Mouse (Mus musculus) CD4-positive, CD25-positive, alpha-beta regulatory T cell, adult 2 months (primary cell): ENCODE data around the gene Gm13695.
"Not testable (repeated sequence)": the region's sequence is repeated elsewhere in the genome, so short reads cannot be mapped to it uniquely, and the experiment has no call there.

Source experiments
- DNase-seq: peaks from one replicate; pipeline ENCODE4 v3.0.0-alpha.2; 2012; ENCODE audit warnings: low read depth, low spot score

Gm13695 gene

DNA sequence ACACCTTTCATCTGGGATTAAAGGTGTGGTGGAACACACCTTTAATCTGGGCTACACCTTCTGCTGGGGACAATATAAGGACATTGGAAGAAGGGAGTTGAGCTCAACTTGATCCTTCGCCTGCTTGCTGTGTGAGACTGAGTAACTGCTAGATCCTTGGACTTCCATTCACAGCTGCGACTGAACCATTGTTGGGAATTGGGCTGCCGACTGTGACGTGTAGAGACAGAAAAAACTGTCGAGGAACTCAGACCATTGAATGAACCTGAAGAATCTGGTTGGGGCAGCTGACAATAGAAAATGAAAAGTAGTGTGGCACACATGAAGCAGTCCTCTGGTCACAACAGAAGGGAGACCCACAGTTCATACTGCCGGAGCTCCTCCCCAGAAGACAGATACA lies at the start of gene Gm13695:
Gm13695 (plus strand) TSS at position 301 of the 400 bp plus-strand sequence.
- not testable (repeated sequence) for DNase-seq

DNA sequence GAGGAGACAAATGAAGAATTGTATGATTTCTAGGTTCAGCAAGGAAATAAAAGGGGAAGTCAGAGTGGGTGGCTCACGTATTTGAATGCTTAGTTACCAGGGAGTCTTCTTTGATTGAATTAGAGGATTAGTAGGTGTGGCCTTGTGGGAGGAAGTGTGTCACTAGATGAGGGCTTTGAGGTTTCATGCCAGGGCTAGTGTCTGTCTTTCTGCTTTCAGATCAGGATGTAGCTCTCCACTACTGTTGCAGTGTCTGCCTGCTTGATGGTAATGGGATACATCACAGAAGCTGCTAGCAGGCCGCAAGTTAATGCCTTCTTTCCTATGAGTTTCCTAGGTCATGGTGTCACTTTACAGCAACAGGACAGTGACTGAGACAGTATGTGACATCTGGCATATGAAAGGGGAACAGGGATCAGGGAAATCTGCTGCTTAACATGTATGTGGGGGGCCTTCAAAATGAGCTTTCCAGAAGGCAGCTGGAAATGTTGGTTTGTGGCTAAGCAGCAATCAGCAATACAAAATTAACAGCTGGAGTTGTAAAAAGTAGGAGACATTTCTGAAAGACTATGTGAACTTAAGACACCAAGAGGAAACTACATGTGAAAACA lies 37.5 kb upstream of the Gm13695 start:
- DNase-seq = peak; percentile 50

DNA sequence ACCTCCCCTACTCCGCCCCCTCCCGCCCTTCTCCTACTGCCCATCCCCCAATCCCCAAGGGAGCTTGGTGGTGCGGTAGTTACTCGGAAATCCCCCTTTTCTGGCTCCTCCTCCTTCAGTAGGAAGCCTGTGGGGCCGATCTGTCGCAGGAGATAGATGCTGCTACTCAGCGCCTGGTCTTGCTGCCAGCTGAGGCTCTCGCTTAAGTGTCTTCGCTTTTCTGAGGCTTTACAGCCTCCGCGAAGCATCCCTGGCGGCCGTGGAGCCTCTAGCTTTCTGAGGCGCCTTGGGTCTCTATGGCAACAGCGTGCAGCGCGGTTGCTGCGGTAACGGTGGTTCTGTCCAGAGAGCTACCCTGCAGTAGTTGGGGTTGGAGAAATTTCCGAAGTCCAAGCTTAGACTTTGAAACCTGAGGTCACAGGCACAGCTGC lies 26.2 kb upstream of the Gm13695 start, which contains the start of gene Zswim2:
Zswim2 (minus strand) TSS at position 298 of the 431 bp plus-strand sequence.
- DNase-seq = peak; percentile 45

DNA sequence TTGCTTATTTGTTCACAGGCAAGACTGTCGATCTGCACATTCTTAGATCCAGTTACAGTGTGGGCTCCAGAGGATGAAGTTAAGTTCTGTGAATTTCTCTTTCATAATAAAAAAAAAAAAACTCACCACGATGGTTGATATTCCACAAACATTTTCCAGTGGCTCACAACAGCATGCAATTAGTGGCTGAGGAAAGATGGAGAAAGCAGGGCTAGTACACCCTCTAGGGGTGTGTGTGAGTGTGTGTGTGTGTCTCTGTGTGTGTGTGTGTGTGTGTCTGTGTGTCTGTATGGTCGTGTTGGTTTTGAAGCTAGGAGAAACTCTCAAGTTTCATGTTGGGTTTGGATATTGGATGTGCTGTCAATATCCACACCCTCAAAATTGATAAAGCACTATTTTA lies 25.7 kb upstream of the Gm13695 start:
- no peak for DNase-seq

DNA sequence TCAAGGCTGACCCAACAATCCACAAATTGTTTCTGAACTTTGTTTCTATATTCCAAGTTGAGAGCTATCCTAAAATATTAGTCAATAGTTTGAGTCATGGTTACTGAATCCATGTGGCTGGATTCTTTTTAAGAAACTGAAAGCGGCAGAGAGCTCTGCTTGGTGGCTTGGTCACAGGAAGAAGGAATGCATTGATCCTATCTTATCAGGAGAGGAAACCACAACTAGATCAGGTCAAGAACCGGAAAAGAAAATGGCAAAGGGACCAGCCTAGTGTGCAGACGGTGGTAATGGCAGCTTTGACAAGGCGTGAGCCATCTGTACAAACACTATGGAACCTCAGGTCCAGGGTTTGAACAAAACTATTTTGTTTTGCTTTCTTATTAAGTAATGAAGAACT lies 25.3 kb upstream of the Gm13695 start:
- DNase-seq = no peak

DNA sequence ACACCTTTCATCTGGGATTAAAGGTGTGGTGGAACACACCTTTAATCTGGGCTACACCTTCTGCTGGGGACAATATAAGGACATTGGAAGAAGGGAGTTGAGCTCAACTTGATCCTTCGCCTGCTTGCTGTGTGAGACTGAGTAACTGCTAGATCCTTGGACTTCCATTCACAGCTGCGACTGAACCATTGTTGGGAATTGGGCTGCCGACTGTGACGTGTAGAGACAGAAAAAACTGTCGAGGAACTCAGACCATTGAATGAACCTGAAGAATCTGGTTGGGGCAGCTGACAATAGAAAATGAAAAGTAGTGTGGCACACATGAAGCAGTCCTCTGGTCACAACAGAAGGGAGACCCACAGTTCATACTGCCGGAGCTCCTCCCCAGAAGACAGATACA lies 11.7 kb upstream of the Gm13695 start, which contains the start of gene Gm13698:
Gm13698 (plus strand) TSS at position 301 of the 400 bp plus-strand sequence.
- DNase-seq = not testable (repeated sequence)

DNA sequence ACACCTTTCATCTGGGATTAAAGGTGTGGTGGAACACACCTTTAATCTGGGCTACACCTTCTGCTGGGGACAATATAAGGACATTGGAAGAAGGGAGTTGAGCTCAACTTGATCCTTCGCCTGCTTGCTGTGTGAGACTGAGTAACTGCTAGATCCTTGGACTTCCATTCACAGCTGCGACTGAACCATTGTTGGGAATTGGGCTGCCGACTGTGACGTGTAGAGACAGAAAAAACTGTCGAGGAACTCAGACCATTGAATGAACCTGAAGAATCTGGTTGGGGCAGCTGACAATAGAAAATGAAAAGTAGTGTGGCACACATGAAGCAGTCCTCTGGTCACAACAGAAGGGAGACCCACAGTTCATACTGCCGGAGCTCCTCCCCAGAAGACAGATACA lies 5.9 kb upstream of the Gm13695 start, which contains the start of gene Gm13693:
Gm13693 (plus strand) TSS at position 301 of the 400 bp plus-strand sequence.
- not testable (repeated sequence) for DNase-seq

DNA sequence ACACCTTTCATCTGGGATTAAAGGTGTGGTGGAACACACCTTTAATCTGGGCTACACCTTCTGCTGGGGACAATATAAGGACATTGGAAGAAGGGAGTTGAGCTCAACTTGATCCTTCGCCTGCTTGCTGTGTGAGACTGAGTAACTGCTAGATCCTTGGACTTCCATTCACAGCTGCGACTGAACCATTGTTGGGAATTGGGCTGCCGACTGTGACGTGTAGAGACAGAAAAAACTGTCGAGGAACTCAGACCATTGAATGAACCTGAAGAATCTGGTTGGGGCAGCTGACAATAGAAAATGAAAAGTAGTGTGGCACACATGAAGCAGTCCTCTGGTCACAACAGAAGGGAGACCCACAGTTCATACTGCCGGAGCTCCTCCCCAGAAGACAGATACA lies 5.7 kb downstream of the Gm13695 start, which contains the start of gene Gm13696:
Gm13696 (plus strand) TSS at position 301 of the 400 bp plus-strand sequence.
- not testable (repeated sequence) for DNase-seq

DNA sequence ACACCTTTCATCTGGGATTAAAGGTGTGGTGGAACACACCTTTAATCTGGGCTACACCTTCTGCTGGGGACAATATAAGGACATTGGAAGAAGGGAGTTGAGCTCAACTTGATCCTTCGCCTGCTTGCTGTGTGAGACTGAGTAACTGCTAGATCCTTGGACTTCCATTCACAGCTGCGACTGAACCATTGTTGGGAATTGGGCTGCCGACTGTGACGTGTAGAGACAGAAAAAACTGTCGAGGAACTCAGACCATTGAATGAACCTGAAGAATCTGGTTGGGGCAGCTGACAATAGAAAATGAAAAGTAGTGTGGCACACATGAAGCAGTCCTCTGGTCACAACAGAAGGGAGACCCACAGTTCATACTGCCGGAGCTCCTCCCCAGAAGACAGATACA lies 11.5 kb downstream of the Gm13695 start, which contains the start of gene Gm13694:
Gm13694 (plus strand) TSS at position 301 of the 400 bp plus-strand sequence.
- not testable (repeated sequence) for DNase-seq

DNA sequence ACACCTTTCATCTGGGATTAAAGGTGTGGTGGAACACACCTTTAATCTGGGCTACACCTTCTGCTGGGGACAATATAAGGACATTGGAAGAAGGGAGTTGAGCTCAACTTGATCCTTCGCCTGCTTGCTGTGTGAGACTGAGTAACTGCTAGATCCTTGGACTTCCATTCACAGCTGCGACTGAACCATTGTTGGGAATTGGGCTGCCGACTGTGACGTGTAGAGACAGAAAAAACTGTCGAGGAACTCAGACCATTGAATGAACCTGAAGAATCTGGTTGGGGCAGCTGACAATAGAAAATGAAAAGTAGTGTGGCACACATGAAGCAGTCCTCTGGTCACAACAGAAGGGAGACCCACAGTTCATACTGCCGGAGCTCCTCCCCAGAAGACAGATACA lies 17.3 kb downstream of the Gm13695 start, which contains the start of gene Gm13697:
Gm13697 (plus strand) TSS at position 301 of the 400 bp plus-strand sequence.
- not testable (repeated sequence) for DNase-seq

DNA sequence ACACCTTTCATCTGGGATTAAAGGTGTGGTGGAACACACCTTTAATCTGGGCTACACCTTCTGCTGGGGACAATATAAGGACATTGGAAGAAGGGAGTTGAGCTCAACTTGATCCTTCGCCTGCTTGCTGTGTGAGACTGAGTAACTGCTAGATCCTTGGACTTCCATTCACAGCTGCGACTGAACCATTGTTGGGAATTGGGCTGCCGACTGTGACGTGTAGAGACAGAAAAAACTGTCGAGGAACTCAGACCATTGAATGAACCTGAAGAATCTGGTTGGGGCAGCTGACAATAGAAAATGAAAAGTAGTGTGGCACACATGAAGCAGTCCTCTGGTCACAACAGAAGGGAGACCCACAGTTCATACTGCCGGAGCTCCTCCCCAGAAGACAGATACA lies 23.1 kb downstream of the Gm13695 start, which contains the start of gene Gm13691:
Gm13691 (plus strand) TSS at position 301 of the 400 bp plus-strand sequence.
- not testable (repeated sequence) for DNase-seq

DNA sequence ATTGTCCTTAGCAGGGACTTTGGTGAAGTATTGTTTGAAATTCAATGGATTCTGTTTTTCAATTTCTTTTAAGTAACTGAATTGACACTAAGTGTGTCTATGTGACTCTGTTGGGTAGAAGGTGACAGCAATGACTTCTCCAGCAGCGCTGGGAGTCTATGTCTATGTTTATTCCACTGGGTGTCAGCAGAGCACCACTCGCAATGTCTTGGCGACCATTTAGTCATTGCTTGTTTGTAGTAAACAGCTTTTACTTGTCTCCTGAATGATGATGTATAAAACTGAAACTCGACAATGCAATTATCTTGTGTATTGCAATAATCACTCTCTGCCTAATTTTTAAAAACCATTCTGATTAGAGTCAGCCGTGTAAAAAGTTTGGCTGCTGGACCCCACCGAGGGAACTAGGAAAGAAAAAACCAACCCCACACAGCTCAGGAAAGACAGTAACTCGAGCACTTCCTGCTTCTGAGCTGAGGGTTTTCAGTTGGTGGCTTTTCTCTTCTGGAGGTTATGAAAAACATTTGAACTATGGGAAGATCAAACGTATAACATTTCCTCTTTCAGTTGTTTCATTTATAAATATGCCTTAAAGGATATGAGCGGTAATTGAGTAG lies 26.6 kb downstream of the Gm13695 start:
- DNase-seq = peak; percentile 72

DNA sequence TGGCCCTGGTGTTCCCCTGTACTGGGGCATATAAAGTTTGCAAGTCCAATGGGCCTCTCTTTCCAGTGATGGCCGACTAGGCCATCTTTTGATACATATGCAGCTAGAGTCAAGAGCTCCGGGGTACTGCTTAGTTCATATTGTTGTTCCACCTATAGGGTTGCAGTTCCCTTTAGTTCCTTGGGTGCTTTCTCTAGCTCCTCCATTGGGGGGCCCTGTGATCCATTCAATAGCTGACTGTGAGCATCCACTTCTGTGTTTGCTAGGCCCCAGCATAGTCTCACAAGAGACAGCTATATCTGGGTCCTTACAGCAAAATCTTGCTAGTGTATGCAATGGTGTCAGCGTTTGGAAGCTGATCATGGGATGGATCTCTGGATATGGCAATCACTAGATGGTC lies 27.4 kb downstream of the Gm13695 start:
- DNase-seq = not testable (repeated sequence)

DNA sequence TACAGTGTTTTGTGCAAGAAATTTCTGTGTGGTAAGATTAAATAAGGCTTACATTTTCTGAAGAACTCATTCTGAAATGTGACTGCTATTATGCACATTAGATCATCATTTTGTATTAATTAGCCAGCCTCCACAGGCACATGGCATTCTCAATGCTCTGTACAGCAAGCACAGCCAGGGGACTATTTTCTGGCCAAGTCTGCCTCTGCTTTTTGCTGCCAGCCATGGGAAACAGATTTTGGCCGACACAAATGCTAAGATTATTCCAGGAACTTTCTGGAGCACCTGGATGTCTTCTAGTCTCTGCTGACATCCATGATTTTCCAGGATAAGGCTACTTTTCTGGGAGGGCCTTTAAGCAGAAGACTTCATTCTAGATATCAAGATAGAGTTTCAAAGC lies 41.8 kb downstream of the Gm13695 start:
- no peak for DNase-seq

DNA sequence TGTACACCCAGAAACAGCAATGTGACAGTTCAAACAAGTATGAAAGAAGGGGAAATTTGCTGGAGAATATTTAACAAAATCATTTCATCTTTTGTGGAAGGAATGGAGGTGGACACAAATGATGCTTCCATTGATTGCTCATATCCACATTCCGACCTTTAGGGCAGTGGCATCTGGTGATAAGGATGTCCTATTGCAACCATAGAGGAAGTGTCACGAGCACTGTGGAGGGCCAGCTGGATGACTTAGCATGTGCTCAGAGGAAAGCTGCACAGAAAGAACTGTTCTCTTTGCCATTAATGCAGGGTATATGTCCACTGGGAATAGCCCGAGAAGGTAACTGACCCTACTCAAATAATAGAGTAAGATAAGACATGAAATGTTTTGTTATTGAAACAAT lies 42.7 kb downstream of the Gm13695 start:
- DNase-seq = no peak

DNA sequence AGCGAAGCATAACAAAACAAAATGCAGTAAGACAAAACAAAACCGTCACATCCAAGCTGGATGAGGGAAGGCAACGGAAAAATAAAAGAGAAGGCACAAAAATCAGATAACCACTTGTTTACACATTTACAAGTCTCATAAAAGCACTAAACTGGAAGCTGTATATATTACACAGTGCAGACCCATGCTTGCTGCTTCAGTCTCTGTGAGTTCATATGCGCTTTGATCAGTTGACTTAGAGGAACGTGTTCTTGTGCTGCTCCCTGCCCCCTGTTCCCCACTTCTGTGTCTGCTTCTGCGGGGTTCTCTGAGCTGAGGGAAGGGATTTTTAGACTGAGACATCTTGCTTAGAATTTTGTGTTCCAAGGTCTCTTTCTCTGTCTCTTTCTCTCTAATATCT lies 47.5 kb downstream of the Gm13695 start:
- no peak for DNase-seq

DNA sequence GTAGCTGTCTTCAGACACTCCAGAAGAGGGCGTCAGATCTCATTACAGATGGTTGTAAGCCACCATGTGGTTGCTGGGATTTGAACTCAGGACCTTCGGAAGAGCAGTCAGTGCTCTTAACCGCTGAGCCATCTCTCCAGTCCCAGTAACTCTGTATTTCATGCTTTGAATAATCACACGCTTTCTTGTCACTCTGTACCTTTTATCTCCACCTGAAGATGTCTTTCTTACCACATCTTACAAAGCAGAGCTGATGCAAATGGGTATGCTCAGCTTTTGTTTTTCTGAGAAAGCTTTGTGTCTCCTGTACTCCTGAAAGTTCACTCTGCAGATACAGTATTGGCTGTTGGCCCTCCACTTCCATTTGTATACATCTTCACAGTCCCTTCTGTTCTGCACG lies 49.2 kb downstream of the Gm13695 start:
- peak; percentile 24 for DNase-seq

DNA sequence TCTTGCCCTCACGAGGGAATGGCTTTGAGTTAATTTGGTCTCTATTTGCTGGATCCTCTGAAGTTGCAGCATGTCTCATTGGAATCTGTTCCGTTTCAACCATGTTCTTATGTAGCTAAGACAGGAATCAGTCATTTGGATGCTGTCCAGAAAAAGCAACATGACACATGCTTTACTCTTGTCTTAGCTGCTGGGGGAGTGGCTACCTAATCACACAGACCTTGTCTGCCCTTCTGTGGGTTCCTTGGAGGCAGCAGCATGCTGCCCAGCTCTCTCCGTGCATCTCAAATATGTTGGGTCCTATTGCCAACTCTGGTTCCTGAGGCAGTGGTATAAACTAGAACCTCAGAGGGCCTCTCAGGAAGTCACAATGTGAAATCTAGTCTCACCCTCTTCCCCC lies 51.2 kb downstream of the Gm13695 start:
- no peak for DNase-seq
